Mouse (Mus musculus) MEL (cell line): ENCODE data around the gene Bpifc. TPM values are rescaled to one million over a fixed set of nuclear protein-coding genes. Genes with fewer than 3 reads are reported as not detected.
A peak's percentile ranks its signal among the peaks of the same experiment; 100 is the strongest.

ENCODE experiments used
- DNase-seq: peaks from one replicate; pipeline ENCODE4 v3.0.0; 2011; ENCODE audit warnings: low read depth, low spot score
- H3K27ac ChIP-seq: 2 replicates; pipeline ENCODE4 v1.5.1; 2012; ENCODE audit warnings: low read depth, mild to moderate bottlenecking, control low read depth, low read length, moderate library complexity; ENCODE audit not compliant: control insufficient read depth
- H3K27me3 ChIP-seq, 2 experiments: fragments of 150-350 bp in 1 of 2; sonication (generic) in 1 of 2; 2 replicates each; pipeline ENCODE4 v1.6.1; 2012; ENCODE audit warnings: low read length in 2 of 2, mild to moderate bottlenecking in 2 of 2, improper control_type of control experiment in 1 of 2, moderate library complexity in 1 of 2; ENCODE audit not compliant: insufficient read depth in 2 of 2, control insufficient read depth in 1 of 2
- H3K36me3 ChIP-seq, 2 experiments: 2 replicates each; pipeline ENCODE4 v1.6.1; 2012 to 2014; ENCODE audit warnings: low read length in 2 of 2, improper control_type of control experiment in 1 of 2, inconsistent platforms in 1 of 2, mild to moderate bottlenecking in 1 of 2; ENCODE audit not compliant: insufficient read depth in 2 of 2, control insufficient read depth in 1 of 2
- H3K4me1 ChIP-seq, 2 experiments: fragments of 150-350 bp in 1 of 2; sonication (generic) in 1 of 2; 2 replicates each; pipeline ENCODE4 v1.6.1; 2012; ENCODE audit warnings: low read length in 2 of 2, improper control_type of control experiment in 1 of 2, mild to moderate bottlenecking in 1 of 2; ENCODE audit not compliant: insufficient read depth in 2 of 2, control insufficient read depth in 1 of 2
- H3K4me3 ChIP-seq, 2 experiments: fragments of 150-350 bp in 1 of 2; sonication (generic) in 1 of 2; 2 replicates each; pipeline ENCODE4 v1.5.1; 2012; ENCODE audit warnings: low read depth in 2 of 2, low read length in 2 of 2, mild to moderate bottlenecking in 2 of 2, moderate library complexity in 2 of 2, control low read depth in 1 of 2, improper control_type of control experiment in 1 of 2; ENCODE audit not compliant: control insufficient read depth in 1 of 2, insufficient read depth in 1 of 2
- H3K79me2 ChIP-seq: 2 replicates; pipeline ENCODE4 v1.6.1; 2012; ENCODE audit warnings: mild to moderate bottlenecking, low read length, moderate library complexity; ENCODE audit not compliant: control insufficient read depth, poor library complexity, insufficient read depth
- H3K9ac ChIP-seq: 2 replicates; pipeline ENCODE4 v1.6.1; 2012; ENCODE audit warnings: low read depth, mild to moderate bottlenecking, control low read depth, low read length, moderate library complexity; ENCODE audit not compliant: control insufficient read depth, poor library complexity, severe bottlenecking
- H3K9me3 ChIP-seq: fragments of 150-350 bp; sonication (generic); replicated peaks from 2 replicates; pipeline ENCODE4 v1.6.1; 2012; ENCODE audit warnings: mild to moderate bottlenecking, low read length, improper control_type of control experiment, moderate library complexity; ENCODE audit not compliant: insufficient read depth
- CHD2 ChIP-seq: IDR thresholded peaks from 2 replicates; pipeline ENCODE4 v1.6.1; 2011; ENCODE audit warnings: low read length, improper control_type of control experiment
- E2F4 ChIP-seq: IDR thresholded peaks from 2 replicates; pipeline ENCODE4 v1.6.1; 2011; ENCODE audit warnings: low read depth, low read length, improper control_type of control experiment, borderline replicate concordance
- ETS1 ChIP-seq: IDR thresholded peaks from 2 replicates; pipeline ENCODE4 v1.6.1; 2012; ENCODE audit warnings: low read depth, mild to moderate bottlenecking, inconsistent platforms, low read length, improper control_type of control experiment, moderate library complexity
- GATA1 ChIP-seq: IDR thresholded peaks from 2 replicates; pipeline ENCODE4 v1.6.1; 2011; ENCODE audit warnings: low read depth, low read length, improper control_type of control experiment
- HCFC1 ChIP-seq: IDR thresholded peaks from 2 replicates; pipeline ENCODE4 v1.6.1; 2012; ENCODE audit warnings: low read depth, mild to moderate bottlenecking, inconsistent platforms, low read length, improper control_type of control experiment, moderate library complexity
- MAFK ChIP-seq: IDR thresholded peaks from 2 replicates; pipeline ENCODE4 v1.6.1; 2011; ENCODE audit warnings: low read depth, mild to moderate bottlenecking, low read length, improper control_type of control experiment, borderline replicate concordance
- MAX ChIP-seq: IDR thresholded peaks from 2 replicates; pipeline ENCODE4 v1.6.1; 2011; ENCODE audit warnings: low read length, improper control_type of control experiment
- MEF2A ChIP-seq: IDR thresholded peaks from 2 replicates; pipeline ENCODE4 v1.6.1; 2014; ENCODE audit warnings: low read depth, mild to moderate bottlenecking, inconsistent platforms, low read length, improper control_type of control experiment; ENCODE audit not compliant: poor library complexity, insufficient replicate concordance, severe bottlenecking; ENCODE audit errors: extremely low read depth
- NRF1 ChIP-seq: IDR thresholded peaks from 2 replicates; pipeline ENCODE4 v1.6.1; 2014; ENCODE audit warnings: low read depth, mild to moderate bottlenecking, inconsistent platforms, low read length, improper control_type of control experiment, moderate library complexity; ENCODE audit not compliant: poor library complexity, insufficient read depth, severe bottlenecking
- POLR2A ChIP-seq, 2 experiments: IDR thresholded peaks; 2 replicates each; pipeline ENCODE4 v1.6.1; 2011 to 2012; ENCODE audit warnings: low read length in 2 of 2, mild to moderate bottlenecking in 2 of 2, control low read depth in 1 of 2, improper control_type of control experiment in 1 of 2, low read depth in 1 of 2, moderate library complexity in 1 of 2; ENCODE audit not compliant: control insufficient read depth in 1 of 2, insufficient read depth in 1 of 2, poor library complexity in 1 of 2
- POLR2AphosphoS2 ChIP-seq: IDR thresholded peaks from 2 replicates; pipeline ENCODE4 v1.6.1; 2011; ENCODE audit warnings: low read length, improper control_type of control experiment
- RCOR1 ChIP-seq: IDR thresholded peaks from 2 replicates; pipeline ENCODE4 v1.6.1; 2012; ENCODE audit warnings: low read depth, mild to moderate bottlenecking, inconsistent platforms, low read length, improper control_type of control experiment
- SIN3A ChIP-seq: IDR thresholded peaks from 2 replicates; pipeline ENCODE4 v1.6.1; 2012; ENCODE audit warnings: low read length, improper control_type of control experiment, inconsistent platforms
- TAL1 ChIP-seq: IDR thresholded peaks from 2 replicates; pipeline ENCODE4 v1.6.1; 2012; ENCODE audit warnings: mild to moderate bottlenecking, inconsistent platforms, low read length, moderate library complexity, mixed read lengths
- UBTF ChIP-seq: IDR thresholded peaks from 2 replicates; pipeline ENCODE4 v1.6.1; 2012; ENCODE audit warnings: low read depth, mild to moderate bottlenecking, inconsistent platforms, low read length, improper control_type of control experiment, moderate library complexity, borderline replicate concordance; ENCODE audit not compliant: insufficient read depth
- ZKSCAN1 ChIP-seq: IDR thresholded peaks from 2 replicates; pipeline ENCODE4 v1.6.1; 2012; ENCODE audit warnings: low read depth, mild to moderate bottlenecking, inconsistent platforms, low read length, improper control_type of control experiment, moderate library complexity
- ZMIZ1 ChIP-seq: IDR thresholded peaks from 2 replicates; pipeline ENCODE4 v1.6.1; 2012; ENCODE audit warnings: low read depth, mild to moderate bottlenecking, inconsistent platforms, low read length, improper control_type of control experiment, moderate library complexity
- ZNF384 ChIP-seq: IDR thresholded peaks from 2 replicates; pipeline ENCODE4 v1.6.1; 2012; ENCODE audit warnings: low read depth, mild to moderate bottlenecking, inconsistent platforms, low read length, improper control_type of control experiment
- polyA plus RNA-seq, 2 experiments: library from polyadenylated mRNA; stranded (reverse) in 1 of 2; unstranded in 1 of 2; fragments of >175 nt in 1 of 2; fragments of >200 nt in 1 of 2; gene quantifications; 2 replicates each; pipeline versions ENCODE4 v1.2.1 to v1.2.4; 2012; ENCODE audit warnings: low replicate concordance in 2 of 2, low read depth in 1 of 2; ENCODE audit not compliant: insufficient read length in 2 of 2, insufficient read depth in 1 of 2, missing spikeins in 1 of 2
- total RNA-seq: library from RNA; depleted of rRNA; stranded (reverse); fragments of 300-350 nt; gene quantifications from 2 replicates; pipeline ENCODE4 v1.2.3, GENCODE M21; 2012

Bpifc gene
- total and polyA plus RNA-seq, 3 experiments: 0.03 TPM; not detected in 2

- no peak overlapping the region for H3K4me3 ChIP-seq
- H3K36me3 ChIP-seq: peaks cover 0 to 40% of the 10 kb centered on the region in 2 experiments; a peak in 2 of 4 replicates
- H3K4me1 ChIP-seq: no peaks in the 10 kb centered on the region
- H3K27me3 ChIP-seq: no peaks in the 10 kb centered on the region
- H3K9ac ChIP-seq: no peak overlapping the region
- no peaks in the 10 kb centered on the region for H3K79me2 ChIP-seq
- no peak overlapping the region for H3K27ac ChIP-seq
- H3K9me3 ChIP-seq: no peaks in the 10 kb centered on the region
- TF ChIP-seq HCFC1: no peak
- TF ChIP-seq ZKSCAN1: no peak
- TF ChIP-seq ETS1: no peak
- TF ChIP-seq CHD2: no peak
- no peak for TF ChIP-seq SIN3A
- no peak for TF ChIP-seq POLR2A (IDR thresholded peaks at IDR 0.05; ENCODE audit: control insufficient read depth in 1 of 2, insufficient read depth in 1 of 2, low read depth in 1 of 2, low read length in 2 of 2, poor library complexity in 1 of 2)
- TF ChIP-seq MEF2A: no peak
- no peak for TF ChIP-seq NRF1
- TF ChIP-seq POLR2AphosphoS2: no peak
- no peak for TF ChIP-seq MAX
- TF ChIP-seq UBTF: no peak
- TF ChIP-seq MAFK: no peak
- no peak for TF ChIP-seq ZMIZ1
- TF ChIP-seq ZNF384: no peak
- TF ChIP-seq TAL1: no peak
- TF ChIP-seq E2F4: no peak
- DNase-seq: no peak
Observed at GRCm38 (mm10) chr10:86043651-86044050, 32.0 kb upstream of the Bpifc start.

DNA sequence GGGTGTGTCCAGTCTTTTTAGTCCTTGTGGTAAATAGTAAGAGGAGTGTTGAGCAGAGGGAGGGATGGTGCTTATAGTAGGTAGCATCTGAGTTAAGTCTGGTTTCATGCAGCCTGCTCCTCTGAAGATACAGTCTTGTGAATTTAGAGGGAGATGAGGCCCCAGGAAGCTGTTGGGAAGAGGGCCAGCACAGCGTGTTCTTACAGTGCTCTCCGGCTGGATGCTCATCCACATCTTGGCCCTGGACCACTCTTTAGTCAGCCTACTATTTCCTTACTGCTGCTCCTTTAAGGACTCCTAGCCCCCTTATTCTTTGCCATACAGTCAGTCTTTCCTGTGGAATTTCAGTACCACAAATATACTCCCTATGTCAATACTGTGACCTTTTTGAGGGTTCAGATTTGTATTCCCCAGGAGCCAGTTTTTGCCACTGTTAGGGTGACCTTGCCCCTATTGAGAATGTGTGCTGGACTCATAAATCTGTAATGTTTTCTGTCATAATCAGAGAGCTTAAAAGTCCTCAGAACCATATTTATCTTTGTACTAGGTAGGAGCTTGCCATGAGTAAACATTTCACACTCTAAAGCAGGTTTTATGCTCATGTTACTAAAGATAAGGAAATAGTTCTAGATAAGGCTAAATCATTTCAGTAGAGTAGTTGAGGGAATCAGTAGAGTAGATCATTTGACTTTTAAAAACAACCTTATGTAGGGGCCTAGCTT is 22.5 kb upstream of the Bpifc start:
- Histone ChIP-seq H3K4me1 (no peaks in the 10 kb centered on the region), H3K27me3 (no peaks in the 10 kb centered on the region), H3K27ac (no peak overlapping the region), H3K36me3 (peaks cover 0 to 28% of the 10 kb centered on the region in 2 experiments; a peak in 2 of 4 replicates), H3K9me3 (no peaks in the 10 kb centered on the region), H3K4me3 (no peak overlapping the region), H3K79me2 (peaks cover 3% of the 10 kb centered on the region; the same call in 1 of the 2 replicates), H3K9ac (no peak overlapping the region)
- no peak for DNase-seq
- TF ChIP-seq RCOR1: no peak
- peak; percentile 13; the same call in 1 of the 2 replicates for TF ChIP-seq GATA1
